Mouse (Mus musculus): ENCODE measurements at regions not wholly inside any gene's neighbourhood (a gene's known extent, or its start where the extent isn't known, plus 50 kb on each side); places are given as distances from the start of the nearest gene placed in this dataset.

- TF ChIP-seq CTCF (conservative IDR thresholded peaks at IDR 0.05; ENCODE audit: insufficient read depth, insufficient read length, low read depth, low read length) (no peak), POLR2A (IDR thresholded peaks at IDR 0.05; ENCODE audit: low read depth, low read length) (no peak)
Observed at GRCm38 (mm10) chr13:59386935-59387540, 198.0 kb downstream of the Agtpbp1 start.

All from kidney, adult 2 months (tissue).